Mouse (Mus musculus): ENCODE measurements around the gene Cldn24. TPM values are rescaled to one million over a fixed set of nuclear protein-coding genes. Genes with fewer than 3 reads are reported as not detected.
"Not testable (repeated sequence)": the region's sequence is repeated elsewhere in the genome, so short reads cannot be mapped to it uniquely, and the experiment has no call there.

Cldn24 gene
- polyA plus RNA-seq, 1 experiment from 2014 or later, result not detected

GRCm38 (mm10) chr8:47804262-47804661 lies 17.7 kb upstream of the Cldn24 start:
- Histone ChIP-seq H3K27ac (replicated peaks) (no peak overlapping the region), H3K4me1 (replicated peaks) (peaks cover 8% of the 10 kb centered on the region), H3K4me3 (no peak overlapping the region), H3K9me3 (no peaks in the 10 kb centered on the region), H3K4me2 (no peak overlapping the region), H3K36me3 (no peaks in the 10 kb centered on the region), H3K9ac (no peak overlapping the region), H3K27me3 (no peaks in the 10 kb centered on the region)
- WGBS, result 85% methylated on average over 1 of the region's 1 CpGs
- ATAC-seq (ENCODE audit: low read depth), result no peak

GRCm38 (mm10) chr8:47809970-47810665 lies 11.8 kb upstream of the Cldn24 start:
- Histone ChIP-seq H3K36me3 (no peaks in the 10 kb centered on the region), H3K4me1 (replicated peaks) (peaks cover 8% of the 10 kb centered on the region), H3K27ac (replicated peaks) (no peak overlapping the region), H3K9me3 (no peaks in the 10 kb centered on the region), H3K27me3 (no peaks in the 10 kb centered on the region), H3K4me3 (no peak overlapping the region), H3K9ac (no peak overlapping the region), H3K4me2 (no peak overlapping the region)
- 86% methylated on average over 14 of the region's 14 CpGs for WGBS
- ATAC-seq (ENCODE audit: low read depth), result no peak

- peaks cover 8% of the 10 kb centered on the region for H3K4me1 ChIP-seq (replicated peaks)
- no peak for ATAC-seq (ENCODE audit: low read depth)
- no peaks in the 10 kb centered on the region for H3K27me3 ChIP-seq
- 77% methylated on average over 7 of the region's 7 CpGs for WGBS
- H3K4me2 ChIP-seq, result no peak overlapping the region
- H3K9me3 ChIP-seq, result no peaks in the 10 kb centered on the region
- no peaks in the 10 kb centered on the region for H3K36me3 ChIP-seq
- no peak overlapping the region for H3K9ac ChIP-seq
- H3K4me3 ChIP-seq, result no peak overlapping the region
- no peak overlapping the region for H3K27ac ChIP-seq (replicated peaks)
These were observed 11.3 kb upstream of the Cldn24 start for GRCm38 (mm10) chr8:47810666-47811015.

GRCm38 (mm10) chr8:47811221-47811620 lies 10.7 kb upstream of the Cldn24 start:
- H3K4me3 ChIP-seq, result no peak overlapping the region
- peaks cover 8% of the 10 kb centered on the region for H3K4me1 ChIP-seq (replicated peaks)
- ATAC-seq (ENCODE audit: low read depth), result no peak
- H3K9me3 ChIP-seq, result no peaks in the 10 kb centered on the region
- no peaks in the 10 kb centered on the region for H3K27me3 ChIP-seq
- no peak overlapping the region for H3K27ac ChIP-seq (replicated peaks)
- H3K36me3 ChIP-seq, result no peaks in the 10 kb centered on the region
- 74% methylated on average over 12 of the region's 12 CpGs for WGBS
- H3K4me2 ChIP-seq, result no peak overlapping the region
- H3K9ac ChIP-seq, result no peak overlapping the region

- no peak overlapping the region for H3K4me2 ChIP-seq
- no peak for ATAC-seq (ENCODE audit: low read depth)
- WGBS, result 91% methylated on average over 8 of the region's 8 CpGs
These were observed 2.9 kb upstream of the Cldn24 start for GRCm38 (mm10) chr8:47819034-47819433.

GRCm38 (mm10) chr8:47820914-47821772 lies 800 bp upstream of the Cldn24 start:
- Histone ChIP-seq H3K27ac (replicated peaks) (no peak overlapping the region), H3K9ac (no peak overlapping the region), H3K36me3 (no peaks in the 10 kb centered on the region), H3K9me3 (no peaks in the 10 kb centered on the region), H3K4me2 (no peak overlapping the region), H3K27me3 (no peaks in the 10 kb centered on the region), H3K4me3 (no peak overlapping the region), H3K4me1 (replicated peaks) (0 out of 2 replicates have a peak, but pooled peaks cover 5% of the 10 kb centered on the region)
- ATAC-seq (ENCODE audit: low read depth), result no peak
- WGBS, result 86% methylated on average over 20 of the region's 20 CpGs

More at GRCm38 (mm10) chr8:47819034-47819433, 2.9 kb upstream of the Cldn24 start:
- Histone ChIP-seq H3K27me3 (no peaks in the 10 kb centered on the region), H3K9ac (no peak overlapping the region), H3K9me3 (no peaks in the 10 kb centered on the region), H3K27ac (replicated peaks) (no peak overlapping the region), H3K4me1 (replicated peaks) (no peaks in the 10 kb centered on the region), H3K4me3 (no peak overlapping the region), H3K36me3 (no peaks in the 10 kb centered on the region)

DNA sequence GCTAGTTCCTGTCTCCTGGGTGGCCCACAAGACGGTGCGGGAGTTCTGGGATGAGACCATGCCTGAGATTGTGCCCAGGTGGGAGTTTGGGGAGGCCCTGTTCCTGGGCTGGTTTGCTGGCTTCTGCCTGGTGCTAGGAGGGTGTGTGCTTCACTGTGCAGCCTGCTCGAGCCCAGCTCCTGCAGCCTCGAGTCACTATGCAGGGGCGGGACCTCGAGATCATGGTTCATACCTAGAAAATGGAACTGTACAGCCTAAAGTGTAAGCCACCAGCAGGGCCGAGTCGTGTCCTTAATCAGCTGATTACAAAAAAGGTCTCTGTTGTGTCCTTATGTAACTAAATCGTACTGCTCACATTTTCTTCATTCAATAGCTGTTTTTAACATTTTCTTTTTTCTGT lies 598 bp downstream of the Cldn24 start:
- not testable (repeated sequence) for H3K4me3 ChIP-seq; ATAC-seq (ENCODE audit: low read depth)
- WGBS, result 88% methylated on average over 7 of the region's 9 CpGs

DNA sequence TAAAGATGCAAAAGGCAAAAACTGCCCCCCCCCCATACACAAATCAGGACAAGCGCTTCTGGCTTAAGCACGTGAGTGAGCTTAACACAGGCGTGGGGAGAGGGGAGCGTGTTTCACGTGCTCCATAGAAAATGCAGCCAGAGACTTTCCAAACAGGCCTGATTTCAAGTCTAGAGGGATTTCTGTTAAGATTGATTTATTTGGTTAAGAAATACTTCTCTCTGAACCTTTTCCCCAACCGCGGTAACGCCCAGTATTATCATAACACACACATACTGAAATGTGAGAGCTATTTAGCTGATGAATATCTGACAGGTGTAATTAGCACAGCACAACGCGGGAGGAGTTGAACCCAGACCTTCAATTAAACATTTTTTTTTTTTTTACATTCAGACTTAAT lies 1.8 kb downstream of the Cldn24 start:
- WGBS, result 78% methylated on average over 10 of the region's 10 CpGs
- no peak overlapping the region for H3K4me3 ChIP-seq
- no peak for ATAC-seq (ENCODE audit: low read depth)

More for the DNA sequence above, 598 bp downstream of the Cldn24 start:
- not testable (repeated sequence) for H3K4me2 ChIP-seq; H3K9me3 ChIP-seq; H3K4me1 ChIP-seq (replicated peaks); H3K27ac ChIP-seq (replicated peaks); H3K27me3 ChIP-seq; H3K9ac ChIP-seq; H3K36me3 ChIP-seq

DNA sequence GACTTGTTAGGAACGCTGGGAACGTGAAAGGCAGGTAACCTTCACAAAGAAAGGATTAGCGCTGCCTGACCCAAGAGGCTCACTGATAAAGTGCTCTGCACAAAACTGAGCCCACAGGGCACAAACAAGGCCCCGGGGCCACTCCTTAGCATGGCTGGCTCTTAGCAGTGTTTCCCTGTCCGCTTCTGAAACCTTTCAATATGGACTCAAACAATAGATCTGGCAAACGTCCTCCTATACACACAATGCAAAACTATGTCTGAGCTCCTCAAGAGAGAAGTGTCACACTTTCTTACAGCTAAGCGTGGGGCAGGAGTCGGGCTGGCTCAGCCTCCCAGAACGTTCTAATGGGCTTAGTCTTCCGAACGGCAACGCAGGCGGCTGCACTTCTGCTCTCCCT lies 2.2 kb downstream of the Cldn24 start, which contains the start of gene Cldn22:
TSS of gene Cldn22 (plus strand) at position 301 of the 400 bp plus-strand sequence.
- Histone ChIP-seq H3K27me3 (no peaks in the 10 kb centered on the region), H3K9ac (no peak within 1 kb of the TSS), H3K36me3 (peaks cover 2% of the 10 kb centered on the region), H3K4me1 (replicated peaks) (0 out of 2 replicates have a peak, but pooled peaks cover 5% of the 10 kb centered on the region), H3K4me2 (no peak within 1 kb of the TSS), H3K9me3 (no peaks in the 10 kb centered on the region), H3K4me3 (no peak within 1 kb of the TSS), H3K27ac (replicated peaks) (no peak within 1 kb of the TSS)
- WGBS, result 70% methylated on average over 13 of the region's 13 CpGs
- ATAC-seq (ENCODE audit: low read depth), result no peak

More for the DNA sequence above, 1.8 kb downstream of the Cldn24 start:
- Histone ChIP-seq H3K36me3 (no peaks in the 10 kb centered on the region), H3K9me3 (no peaks in the 10 kb centered on the region), H3K4me1 (replicated peaks) (0 out of 2 replicates have a peak, but pooled peaks cover 5% of the 10 kb centered on the region), H3K4me2 (no peak overlapping the region), H3K27ac (replicated peaks) (no peak overlapping the region), H3K9ac (no peak overlapping the region), H3K27me3 (no peaks in the 10 kb centered on the region)

DNA sequence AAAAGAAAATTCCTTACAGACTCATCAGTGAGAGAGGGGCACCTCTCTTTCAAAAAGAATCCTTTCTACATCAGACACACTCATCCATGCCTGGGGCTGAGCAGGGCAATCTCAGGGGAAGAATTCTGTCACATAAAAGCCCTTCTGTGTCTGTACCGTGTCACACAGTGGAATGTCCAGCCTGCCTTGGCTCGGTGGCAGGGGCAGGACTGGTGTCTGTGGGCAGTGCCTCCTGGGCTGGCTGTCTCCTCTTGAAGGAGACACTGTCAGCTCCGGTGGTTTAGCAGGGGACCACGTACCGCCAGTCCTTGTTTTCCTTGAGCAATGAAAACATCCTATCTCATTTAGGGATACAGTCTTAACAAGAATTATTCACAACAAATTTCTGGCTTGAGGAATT lies 3.7 kb downstream of the Cldn24 start:
- WGBS, result 61% methylated on average over 5 of the region's 5 CpGs
- ATAC-seq (ENCODE audit: low read depth), result no peak
- Histone ChIP-seq H3K4me2 (no peak overlapping the region), H3K4me3 (no peak overlapping the region), H3K9ac (no peak overlapping the region), H3K9me3 (no peaks in the 10 kb centered on the region), H3K27me3 (no peaks in the 10 kb centered on the region), H3K36me3 (peaks cover 14% of the 10 kb centered on the region), H3K27ac (replicated peaks) (no peak overlapping the region), H3K4me1 (replicated peaks) (0 out of 2 replicates have a peak, but pooled peaks cover 5% of the 10 kb centered on the region)

GRCm38 (mm10) chr8:47826911-47827310 lies 5.0 kb downstream of the Cldn24 start:
- Histone ChIP-seq H3K9me3 (no peaks in the 10 kb centered on the region), H3K4me2 (no peak overlapping the region), H3K27ac (replicated peaks) (no peak overlapping the region), H3K27me3 (no peaks in the 10 kb centered on the region), H3K4me1 (replicated peaks) (0 out of 2 replicates have a peak, but pooled peaks cover 5% of the 10 kb centered on the region), H3K4me3 (no peak overlapping the region), H3K9ac (no peak overlapping the region), H3K36me3 (peaks cover 21% of the 10 kb centered on the region)
- no peak for ATAC-seq (ENCODE audit: low read depth)
- 89% methylated on average over 9 of the region's 9 CpGs for WGBS

DNA sequence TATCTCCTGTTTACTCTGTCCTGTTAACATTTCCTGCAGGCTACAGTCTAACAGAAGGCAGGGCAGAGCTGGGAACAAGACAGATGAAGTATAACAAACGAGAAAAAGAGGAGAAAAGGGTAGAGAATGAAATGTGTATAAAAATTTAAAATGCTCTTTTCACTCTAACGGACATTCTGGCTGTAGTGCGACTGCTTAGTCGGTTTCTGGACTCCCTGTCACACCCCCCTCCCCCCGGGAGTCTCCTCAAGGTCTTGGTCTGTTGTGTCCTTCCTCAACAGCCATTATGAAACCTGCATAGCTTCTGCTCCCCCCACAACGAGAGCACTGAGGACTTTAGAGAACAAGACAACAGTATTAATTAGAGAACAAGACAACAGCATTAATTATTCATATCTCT lies 10.7 kb downstream of the Cldn24 start:
- Histone ChIP-seq H3K27ac (replicated peaks) (no peak overlapping the region), H3K4me2 (no peak overlapping the region), H3K4me1 (replicated peaks) (no peaks in the 10 kb centered on the region), H3K36me3 (peaks cover 21% of the 10 kb centered on the region), H3K9me3 (no peaks in the 10 kb centered on the region), H3K4me3 (no peak overlapping the region), H3K27me3 (no peaks in the 10 kb centered on the region), H3K9ac (no peak overlapping the region)
- no peak for ATAC-seq (ENCODE audit: low read depth)
- WGBS, result 80% methylated on average over 6 of the region's 6 CpGs
